Mouse (Mus musculus): ENCODE results near the gene Mad1l1. TPM values are rescaled to one million over a fixed set of nuclear protein-coding genes. Genes with fewer than 3 reads are reported as not detected.

Gene Mad1l1
- polyA plus RNA-seq, 1 experiment from 2014 or later, result 44.1 TPM

GRCm38 (mm10) chr5:140316716-140317115 is 4.6 kb downstream of the Mad1l1 start:
- H3K9me3 ChIP-seq, result no peaks in the 10 kb centered on the region
- peaks cover 31% of the 10 kb centered on the region for H3K36me3 ChIP-seq
- no peak overlapping the region for H3K4me3 ChIP-seq
- 87% methylated on average over 3 of the region's 3 CpGs for WGBS
- H3K27me3 ChIP-seq (replicated peaks), result no peaks in the 10 kb centered on the region
- H3K4me1 ChIP-seq, result peaks cover 20% of the 10 kb centered on the region
- no peak for ATAC-seq (ENCODE audit: low FRiP score, low read depth)
- H3K4me2 ChIP-seq (replicated peaks), result no peak overlapping the region
- no peak overlapping the region for H3K27ac ChIP-seq
- H3K9ac ChIP-seq, result no peak overlapping the region

GRCm38 (mm10) chr5:140307602-140308001 is 13.8 kb downstream of the Mad1l1 start:
- H3K9ac ChIP-seq, result no peak overlapping the region
- peaks cover 84% of the 10 kb centered on the region for H3K36me3 ChIP-seq
- no peaks in the 10 kb centered on the region for H3K9me3 ChIP-seq
- no peak overlapping the region for H3K4me3 ChIP-seq
- ATAC-seq (ENCODE audit: low FRiP score, low read depth), result no peak
- H3K27ac ChIP-seq, result no peak overlapping the region
- H3K4me2 ChIP-seq (replicated peaks), result no peak overlapping the region
- H3K4me1 ChIP-seq, result no peaks in the 10 kb centered on the region
- 92% methylated on average over 14 of the region's 14 CpGs for WGBS
- H3K27me3 ChIP-seq (replicated peaks), result no peaks in the 10 kb centered on the region

- no peak overlapping the region for H3K4me2 ChIP-seq (replicated peaks)
- no peak overlapping the region for H3K9ac ChIP-seq
- no peak overlapping the region for H3K4me3 ChIP-seq
- ATAC-seq (ENCODE audit: low FRiP score, low read depth), result no peak
- WGBS, result 84% methylated on average over 8 of the region's 8 CpGs
- no peaks in the 10 kb centered on the region for H3K27me3 ChIP-seq (replicated peaks)
- H3K9me3 ChIP-seq, result no peaks in the 10 kb centered on the region
- H3K36me3 ChIP-seq, result peaks cover 83% of the 10 kb centered on the region
- H3K27ac ChIP-seq, result no peak overlapping the region
- H3K4me1 ChIP-seq, result no peaks in the 10 kb centered on the region
Measured at GRCm38 (mm10) chr5:140306016-140306415, 15.3 kb downstream of the Mad1l1 start.

- Histone ChIP-seq H3K4me3 (no peak overlapping the region), H3K9ac (no peak overlapping the region)
- WGBS, result 88% methylated on average over 4 of the region's 4 CpGs
Measured at GRCm38 (mm10) chr5:140298291-140298690, 23.1 kb downstream of the Mad1l1 start.

GRCm38 (mm10) chr5:140292152-140292551 is 29.2 kb downstream of the Mad1l1 start:
- peak; percentile 33; the same call in 1 of the 2 replicates for ATAC-seq (ENCODE audit: low FRiP score, low read depth)

More at GRCm38 (mm10) chr5:140298291-140298690, 23.1 kb downstream of the Mad1l1 start:
- no peaks in the 10 kb centered on the region for H3K4me1 ChIP-seq
- no peak overlapping the region for H3K4me2 ChIP-seq (replicated peaks)
- peaks cover 69% of the 10 kb centered on the region for H3K36me3 ChIP-seq
- no peak overlapping the region for H3K27ac ChIP-seq
- H3K9me3 ChIP-seq, result no peaks in the 10 kb centered on the region
- no peaks in the 10 kb centered on the region for H3K27me3 ChIP-seq (replicated peaks)
- no peak for ATAC-seq (ENCODE audit: low FRiP score, low read depth)

GRCm38 (mm10) chr5:140289161-140289560 is 32.2 kb downstream of the Mad1l1 start:
- 96% methylated on average over 2 of the region's 2 CpGs for WGBS
- H3K27ac ChIP-seq, result no peak overlapping the region
- no peak overlapping the region for H3K4me2 ChIP-seq (replicated peaks)
- no peaks in the 10 kb centered on the region for H3K9me3 ChIP-seq
- ATAC-seq (ENCODE audit: low FRiP score, low read depth), result no peak
- H3K9ac ChIP-seq, result no peak overlapping the region
- H3K4me1 ChIP-seq, result no peaks in the 10 kb centered on the region
- H3K27me3 ChIP-seq (replicated peaks), result no peaks in the 10 kb centered on the region
- peaks cover 24% of the 10 kb centered on the region for H3K36me3 ChIP-seq
- H3K4me3 ChIP-seq, result no peak overlapping the region

More at GRCm38 (mm10) chr5:140292152-140292551, 29.2 kb downstream of the Mad1l1 start:
- Histone ChIP-seq H3K27ac (no peak overlapping the region), H3K9me3 (no peaks in the 10 kb centered on the region), H3K4me1 (no peaks in the 10 kb centered on the region), H3K27me3 (replicated peaks) (no peaks in the 10 kb centered on the region), H3K9ac (no peak overlapping the region), H3K4me3 (no peak overlapping the region), H3K4me2 (replicated peaks) (no peak overlapping the region), H3K36me3 (peaks cover 41% of the 10 kb centered on the region)
- WGBS, result 77% methylated on average over 1 of the region's 1 CpGs

- Histone ChIP-seq H3K4me3 (no peak overlapping the region), H3K9me3 (no peaks in the 10 kb centered on the region), H3K9ac (no peak overlapping the region), H3K27me3 (replicated peaks) (no peaks in the 10 kb centered on the region), H3K4me1 (no peaks in the 10 kb centered on the region), H3K36me3 (peaks cover 19% of the 10 kb centered on the region), H3K4me2 (replicated peaks) (no peak overlapping the region), H3K27ac (no peak overlapping the region)
- WGBS, result 83% methylated on average over 3 of the region's 3 CpGs
- no peak for ATAC-seq (ENCODE audit: low FRiP score, low read depth)
Measured at GRCm38 (mm10) chr5:140288287-140288686, 33.1 kb downstream of the Mad1l1 start.

GRCm38 (mm10) chr5:140284761-140285160 is 36.6 kb downstream of the Mad1l1 start:
- Histone ChIP-seq H3K36me3 (peaks cover 20% of the 10 kb centered on the region), H3K9me3 (no peaks in the 10 kb centered on the region), H3K4me3 (no peak overlapping the region)

GRCm38 (mm10) chr5:140284011-140284410 is 37.3 kb downstream of the Mad1l1 start:
- no peaks in the 10 kb centered on the region for H3K27me3 ChIP-seq (replicated peaks)
- no peak for ATAC-seq (ENCODE audit: low FRiP score, low read depth)
- no peaks in the 10 kb centered on the region for H3K9me3 ChIP-seq
- no peak overlapping the region for H3K27ac ChIP-seq
- no peak overlapping the region for H3K4me3 ChIP-seq
- 94% methylated on average over 2 of the region's 2 CpGs for WGBS
- H3K4me2 ChIP-seq (replicated peaks), result no peak overlapping the region
- no peak overlapping the region for H3K9ac ChIP-seq
- H3K36me3 ChIP-seq, result peaks cover 16% of the 10 kb centered on the region
- H3K4me1 ChIP-seq, result 0 out of 2 replicates have a peak, but pooled peaks cover 4% of the 10 kb centered on the region

More at GRCm38 (mm10) chr5:140284761-140285160, 36.6 kb downstream of the Mad1l1 start:
- no peaks in the 10 kb centered on the region for H3K27me3 ChIP-seq (replicated peaks)
- H3K4me1 ChIP-seq, result 0 out of 2 replicates have a peak, but pooled peaks cover 4% of the 10 kb centered on the region
- no peak overlapping the region for H3K4me2 ChIP-seq (replicated peaks)
- no peak overlapping the region for H3K27ac ChIP-seq
- no peak overlapping the region for H3K9ac ChIP-seq
- 90% methylated on average over 2 of the region's 2 CpGs for WGBS
- ATAC-seq (ENCODE audit: low FRiP score, low read depth), result no peak

- H3K4me2 ChIP-seq (replicated peaks), result no peak overlapping the region
- H3K9me3 ChIP-seq, result no peaks in the 10 kb centered on the region
- no peak for ATAC-seq (ENCODE audit: low FRiP score, low read depth)
- H3K4me1 ChIP-seq, result 0 out of 2 replicates have a peak, but pooled peaks cover 4% of the 10 kb centered on the region
- H3K27me3 ChIP-seq (replicated peaks), result no peaks in the 10 kb centered on the region
- no peak overlapping the region for H3K4me3 ChIP-seq
- H3K27ac ChIP-seq, result no peak overlapping the region
- peaks cover 20% of the 10 kb centered on the region for H3K36me3 ChIP-seq
- over 99% methylated on average over 3 of the region's 3 CpGs for WGBS
- no peak overlapping the region for H3K9ac ChIP-seq
Measured at GRCm38 (mm10) chr5:140282900-140283299, 38.5 kb downstream of the Mad1l1 start.

- H3K4me2 ChIP-seq (replicated peaks), result no peak overlapping the region
- no peaks in the 10 kb centered on the region for H3K9me3 ChIP-seq
- no peak for ATAC-seq (ENCODE audit: low FRiP score, low read depth)
- H3K36me3 ChIP-seq, result peaks cover 21% of the 10 kb centered on the region
- 81% methylated on average over 8 of the region's 8 CpGs for WGBS
- 0 out of 2 replicates have a peak, but pooled peaks cover 4% of the 10 kb centered on the region for H3K4me1 ChIP-seq
- H3K4me3 ChIP-seq, result no peak overlapping the region
- no peak overlapping the region for H3K27ac ChIP-seq
- H3K27me3 ChIP-seq (replicated peaks), result no peaks in the 10 kb centered on the region
- H3K9ac ChIP-seq, result no peak overlapping the region
Measured at GRCm38 (mm10) chr5:140282376-140282775, 39.0 kb downstream of the Mad1l1 start.

- 61% methylated on average over 9 of the region's 9 CpGs for WGBS
- ATAC-seq (ENCODE audit: low FRiP score, low read depth), result no peak
Measured at GRCm38 (mm10) chr5:140280205-140280604, 41.1 kb downstream of the Mad1l1 start.

GRCm38 (mm10) chr5:140276779-140277178 is 44.6 kb downstream of the Mad1l1 start:
- no peak for ATAC-seq (ENCODE audit: low FRiP score, low read depth)
- WGBS, result 85% methylated on average over 6 of the region's 6 CpGs
- H3K36me3 ChIP-seq, result peaks cover 13% of the 10 kb centered on the region

More at GRCm38 (mm10) chr5:140280205-140280604, 41.1 kb downstream of the Mad1l1 start:
- Histone ChIP-seq H3K9ac (no peak overlapping the region), H3K27me3 (replicated peaks) (no peaks in the 10 kb centered on the region), H3K27ac (no peak overlapping the region), H3K4me1 (0 out of 2 replicates have a peak, but pooled peaks cover 4% of the 10 kb centered on the region), H3K4me2 (replicated peaks) (no peak overlapping the region), H3K9me3 (no peaks in the 10 kb centered on the region), H3K36me3 (peaks cover 21% of the 10 kb centered on the region), H3K4me3 (no peak overlapping the region)

More at GRCm38 (mm10) chr5:140276779-140277178, 44.6 kb downstream of the Mad1l1 start:
- H3K9me3 ChIP-seq, result no peaks in the 10 kb centered on the region
- H3K4me1 ChIP-seq, result 0 out of 2 replicates have a peak, but pooled peaks cover 4% of the 10 kb centered on the region
- H3K27me3 ChIP-seq (replicated peaks), result no peaks in the 10 kb centered on the region
- no peak overlapping the region for H3K27ac ChIP-seq
- no peak overlapping the region for H3K4me3 ChIP-seq
- H3K9ac ChIP-seq, result no peak overlapping the region
- H3K4me2 ChIP-seq (replicated peaks), result no peak overlapping the region

All from neural tube, embryonic 12.5 days (tissue).